Mouse (Mus musculus): ENCODE results near the gene 3110082J24Rik. TPM values are rescaled to one million over a fixed set of nuclear protein-coding genes. Genes with fewer than 3 reads are reported as not detected.
A peak's percentile ranks its signal among the peaks of the same experiment; 100 is the strongest.

Gene 3110082J24Rik
- polyA plus RNA-seq, 1 experiment from 2014 or later: not detected

DNA sequence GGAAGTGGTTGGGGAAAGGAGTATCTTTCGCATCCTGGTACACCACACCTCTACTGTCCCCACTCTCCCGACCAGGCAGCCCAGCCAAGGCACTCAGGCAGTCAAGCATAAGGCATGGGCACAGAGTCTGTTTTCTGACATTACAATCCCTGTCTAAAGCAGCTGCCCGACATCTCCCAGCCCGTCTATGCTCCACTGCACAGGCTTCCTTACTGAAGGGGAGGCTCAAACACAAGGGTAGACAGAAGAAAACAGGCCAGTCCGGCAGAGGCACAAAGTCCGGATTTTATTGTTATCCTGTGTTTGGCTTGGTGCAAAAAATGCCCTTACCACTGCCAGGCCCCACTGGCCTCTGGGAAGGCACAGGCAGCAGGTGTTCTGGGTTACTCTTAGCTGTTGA is 13.3 kb upstream of the 3110082J24Rik start:
- 88% methylated on average over 6 of the region's 6 CpGs for WGBS
- H3K4me2 ChIP-seq: no peak overlapping the region
- H3K27ac ChIP-seq (ENCODE audit: low read depth): no peak overlapping the region
- H3K36me3 ChIP-seq (ENCODE audit: insufficient read depth): peaks cover 71% of the 10 kb centered on the region
- DNase-seq: no peak
- no peak for TF ChIP-seq CTCF (IDR thresholded peaks at IDR 0.05; ENCODE audit: low read depth)
- no peak for ATAC-seq (ENCODE audit: insufficient read depth)
- H3K9ac ChIP-seq: no peak overlapping the region
- no peak overlapping the region for H3K4me3 ChIP-seq (ENCODE audit: low read depth, low read length)
- peaks cover 19% of the 10 kb centered on the region; the same call in 1 of the 2 replicates for H3K27me3 ChIP-seq (ENCODE audit: insufficient read depth, low read length)
- H3K4me1 ChIP-seq (ENCODE audit: insufficient read depth): no peaks in the 10 kb centered on the region
- no peaks in the 10 kb centered on the region for H3K9me3 ChIP-seq (ENCODE audit: low read depth, low read length)

DNA sequence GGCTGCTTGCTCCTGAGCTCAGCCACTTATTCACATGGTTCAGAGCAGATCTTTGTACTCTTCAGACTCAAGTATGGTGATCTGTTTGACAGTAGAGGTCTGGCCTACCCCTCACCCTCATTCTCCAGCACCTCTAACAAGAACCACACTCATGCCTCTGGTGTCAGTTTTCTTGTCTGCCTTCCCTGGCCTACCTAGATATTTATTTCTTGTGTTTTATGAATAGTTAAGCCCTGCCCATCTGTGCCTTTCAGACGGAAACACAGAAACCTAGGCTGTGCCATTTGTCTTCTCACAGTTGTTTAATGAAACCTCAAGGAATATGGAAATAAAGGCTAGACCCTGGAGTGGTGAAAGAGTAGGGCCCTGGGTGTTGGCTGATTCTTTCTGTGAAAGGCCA is 12.1 kb upstream of the 3110082J24Rik start:
- H3K9me3 ChIP-seq (ENCODE audit: low read depth, low read length): no peaks in the 10 kb centered on the region
- no peak overlapping the region for H3K4me2 ChIP-seq
- H3K9ac ChIP-seq: no peak overlapping the region
- TF ChIP-seq CTCF (IDR thresholded peaks at IDR 0.05; ENCODE audit: low read depth): no peak
- peaks cover 60% of the 10 kb centered on the region for H3K36me3 ChIP-seq (ENCODE audit: insufficient read depth)
- DNase-seq (no peak), ATAC-seq (ENCODE audit: insufficient read depth) (no peak)
- H3K4me3 ChIP-seq (ENCODE audit: low read depth, low read length): no peak overlapping the region
- WGBS: 67% methylated on average over 1 of the region's 1 CpGs
- H3K27me3 ChIP-seq (ENCODE audit: insufficient read depth, low read length): peaks cover 30% of the 10 kb centered on the region
- no peaks in the 10 kb centered on the region for H3K4me1 ChIP-seq (ENCODE audit: insufficient read depth)
- no peak overlapping the region for H3K27ac ChIP-seq (ENCODE audit: low read depth)

GRCm38 (mm10) chr5:30115718-30116117 is 9.8 kb upstream of the 3110082J24Rik start:
- H3K9me3 ChIP-seq (ENCODE audit: low read depth, low read length): no peaks in the 10 kb centered on the region
- WGBS: 27% methylated on average over 10 of the region's 10 CpGs
- H3K36me3 ChIP-seq (ENCODE audit: insufficient read depth): peaks cover 37% of the 10 kb centered on the region
- H3K4me3 ChIP-seq (ENCODE audit: low read depth, low read length): no peak overlapping the region
- DNase-seq (no peak), ATAC-seq (ENCODE audit: insufficient read depth) (no peak)
- TF ChIP-seq CTCF (IDR thresholded peaks at IDR 0.05; ENCODE audit: low read depth): peak; percentile 43; the same call in 1 of the 2 replicates
- peaks cover 52% of the 10 kb centered on the region for H3K27me3 ChIP-seq (ENCODE audit: insufficient read depth, low read length)
- H3K4me2 ChIP-seq: no peak overlapping the region
- no peaks in the 10 kb centered on the region; the same call in 1 of the 2 replicates for H3K4me1 ChIP-seq (ENCODE audit: insufficient read depth)
- no peak overlapping the region for H3K27ac ChIP-seq (ENCODE audit: low read depth)
- H3K9ac ChIP-seq: no peak overlapping the region

DNA sequence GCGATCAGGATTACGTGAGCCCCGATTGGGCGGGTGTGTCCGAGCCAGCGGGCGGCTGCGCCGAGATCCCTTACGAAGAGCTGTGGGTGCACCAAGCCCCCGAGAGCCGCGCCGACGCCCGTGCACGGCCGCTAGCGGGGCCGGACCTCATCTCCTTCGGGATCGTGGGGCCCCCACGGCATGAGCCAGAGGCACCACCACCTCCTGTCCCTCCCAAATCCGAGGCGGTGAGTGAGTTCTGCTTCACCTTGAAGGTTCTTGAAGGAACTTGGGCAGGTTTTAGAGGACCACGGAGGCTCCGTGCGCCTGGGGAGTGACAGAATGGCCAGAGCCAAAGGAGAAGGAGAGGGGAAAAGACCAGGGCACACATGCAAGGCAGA is 8.9 kb upstream of the 3110082J24Rik start:
- peaks cover 55% of the 10 kb centered on the region for H3K27me3 ChIP-seq (ENCODE audit: insufficient read depth, low read length)
- no peak; the same call in 1 of the 2 replicates for ATAC-seq (ENCODE audit: insufficient read depth)

DNA sequence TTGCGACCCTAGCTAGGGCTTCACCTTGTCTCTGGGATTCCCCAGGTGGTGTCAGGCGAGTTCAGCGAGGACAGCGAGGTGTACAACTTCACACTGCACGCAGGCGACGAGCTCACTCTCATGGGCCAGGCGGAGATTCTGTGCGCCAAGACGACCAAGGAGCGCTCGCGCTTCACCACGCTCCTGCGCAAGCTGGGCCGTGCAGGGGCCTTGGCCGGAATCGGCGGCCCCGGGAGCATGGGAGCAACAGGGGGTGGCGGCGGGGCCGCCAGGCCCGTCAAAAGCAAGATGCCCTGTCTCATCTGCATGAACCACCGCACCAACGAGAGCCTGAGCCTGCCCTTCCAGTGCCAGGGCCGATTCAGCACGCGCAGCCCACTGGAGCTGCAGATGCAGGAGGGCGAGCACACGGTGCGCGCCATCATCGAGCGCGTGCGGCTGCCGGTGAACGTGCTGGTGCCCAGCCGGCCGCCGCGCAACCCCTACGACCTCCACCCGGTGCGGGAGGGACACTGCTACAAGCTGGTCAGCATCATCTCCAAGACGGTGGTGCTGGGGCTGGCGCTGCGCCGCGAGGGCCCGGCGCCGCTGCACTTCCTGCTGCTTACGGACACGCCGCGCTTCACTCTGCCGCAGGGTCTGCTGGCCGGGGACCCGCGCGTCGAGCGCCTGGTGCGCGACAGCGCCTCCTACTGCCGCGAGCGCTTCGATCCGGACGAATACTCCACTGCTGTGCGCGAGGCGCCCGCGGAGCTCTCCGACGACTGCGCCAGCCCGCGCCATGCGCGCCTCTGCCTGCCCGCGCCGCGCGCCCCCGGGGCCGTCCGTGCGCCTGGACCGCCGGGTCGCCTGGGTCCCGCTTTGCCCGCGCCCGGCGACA is 8.2 kb upstream of the 3110082J24Rik start:
- Histone ChIP-seq H3K27me3 (ENCODE audit: insufficient read depth, low read length) (peaks cover 55% of the 10 kb centered on the region), H3K9me3 (ENCODE audit: low read depth, low read length) (no peaks in the 10 kb centered on the region), H3K27ac (ENCODE audit: low read depth) (no peak overlapping the region), H3K36me3 (ENCODE audit: insufficient read depth) (peaks cover 22% of the 10 kb centered on the region; the same call in 1 of the 2 replicates), H3K9ac (peak overlapping the region; percentile 53), H3K4me2 (peak overlapping the region; percentile 95), H3K4me1 (ENCODE audit: insufficient read depth) (no peaks in the 10 kb centered on the region; the same call in none of the 2 replicates), H3K4me3 (ENCODE audit: low read depth, low read length) (peak overlapping the region; percentile 53)
- ATAC-seq (ENCODE audit: insufficient read depth): peak; percentile 88
- peak; percentile 94 for DNase-seq
- under 1% methylated on average over 100 of the region's 103 CpGs for WGBS
- peak; percentile 57 for TF ChIP-seq CTCF (IDR thresholded peaks at IDR 0.05; ENCODE audit: low read depth)

More for the DNA sequence above, 8.9 kb upstream of the 3110082J24Rik start:
- H3K36me3 ChIP-seq (ENCODE audit: insufficient read depth): peaks cover 27% of the 10 kb centered on the region
- no peaks in the 10 kb centered on the region for H3K9me3 ChIP-seq (ENCODE audit: low read depth, low read length)
- peak overlapping the region; percentile 95 for H3K4me2 ChIP-seq
- no peaks in the 10 kb centered on the region; the same call in none of the 2 replicates for H3K4me1 ChIP-seq (ENCODE audit: insufficient read depth)
- TF ChIP-seq CTCF (IDR thresholded peaks at IDR 0.05; ENCODE audit: low read depth): no peak
- WGBS: under 1% methylated on average over 28 of the region's 28 CpGs
- no peak for DNase-seq
- peak overlapping the region; percentile 53 for H3K9ac ChIP-seq
- H3K27ac ChIP-seq (ENCODE audit: low read depth): no peak overlapping the region
- H3K4me3 ChIP-seq (ENCODE audit: low read depth, low read length): peak overlapping the region; percentile 53

- H3K27me3 ChIP-seq (ENCODE audit: insufficient read depth, low read length): peaks cover 55% of the 10 kb centered on the region
- no peaks in the 10 kb centered on the region; the same call in none of the 2 replicates for H3K4me1 ChIP-seq (ENCODE audit: insufficient read depth)
- ATAC-seq (ENCODE audit: insufficient read depth) (no peak), DNase-seq (no peak)
- 0 out of 2 replicates have a peak, but pooled peaks have one; percentile 14 for TF ChIP-seq CTCF (IDR thresholded peaks at IDR 0.05; ENCODE audit: low read depth)
- H3K4me2 ChIP-seq: no peak overlapping the region
- no peak overlapping the region for H3K9ac ChIP-seq
- H3K36me3 ChIP-seq (ENCODE audit: insufficient read depth): peaks cover 7% of the 10 kb centered on the region; the same call in 1 of the 2 replicates
- no peaks in the 10 kb centered on the region for H3K9me3 ChIP-seq (ENCODE audit: low read depth, low read length)
- WGBS: 69% methylated on average over 3 of the region's 3 CpGs
- no peak overlapping the region for H3K27ac ChIP-seq (ENCODE audit: low read depth)
- H3K4me3 ChIP-seq (ENCODE audit: low read depth, low read length): no peak overlapping the region
These were observed 6.7 kb upstream of the 3110082J24Rik start for GRCm38 (mm10) chr5:30112533-30113068.

GRCm38 (mm10) chr5:30111771-30112170 is 5.9 kb upstream of the 3110082J24Rik start:
- 63% methylated on average over 3 of the region's 3 CpGs for WGBS
- H3K4me1 ChIP-seq (ENCODE audit: insufficient read depth): no peaks in the 10 kb centered on the region; the same call in none of the 2 replicates
- peak overlapping the region; percentile 56 for H3K4me2 ChIP-seq

More at GRCm38 (mm10) chr5:30111771-30112170, 5.9 kb upstream of the 3110082J24Rik start:
- DNase-seq (no peak), ATAC-seq (ENCODE audit: insufficient read depth) (no peak)
- Histone ChIP-seq H3K27ac (ENCODE audit: low read depth) (no peak overlapping the region), H3K9ac (no peak overlapping the region), H3K9me3 (ENCODE audit: low read depth, low read length) (no peaks in the 10 kb centered on the region), H3K27me3 (ENCODE audit: insufficient read depth, low read length) (peaks cover 61% of the 10 kb centered on the region), H3K4me3 (ENCODE audit: low read depth, low read length) (no peak overlapping the region), H3K36me3 (ENCODE audit: insufficient read depth) (0 out of 2 replicates have a peak, but pooled peaks cover 2% of the 10 kb centered on the region)
- peak; percentile 25 for TF ChIP-seq CTCF (IDR thresholded peaks at IDR 0.05; ENCODE audit: low read depth)

Measured in lung, embryonic 14.5 days (tissue).